Mouse (Mus musculus) right cerebral cortex, postnatal 4 days (tissue): ENCODE results near the gene Cd8b1.

Experiments used
- DNase-seq: peaks from one replicate; pipeline ENCODE4 v3.0.0-alpha.2; 2022

Gene Cd8b1

GRCm38 (mm10) chr6:71352201-71352600, 29.6 kb downstream of the Cd8b1 start:
- no peak for DNase-seq

DNA sequence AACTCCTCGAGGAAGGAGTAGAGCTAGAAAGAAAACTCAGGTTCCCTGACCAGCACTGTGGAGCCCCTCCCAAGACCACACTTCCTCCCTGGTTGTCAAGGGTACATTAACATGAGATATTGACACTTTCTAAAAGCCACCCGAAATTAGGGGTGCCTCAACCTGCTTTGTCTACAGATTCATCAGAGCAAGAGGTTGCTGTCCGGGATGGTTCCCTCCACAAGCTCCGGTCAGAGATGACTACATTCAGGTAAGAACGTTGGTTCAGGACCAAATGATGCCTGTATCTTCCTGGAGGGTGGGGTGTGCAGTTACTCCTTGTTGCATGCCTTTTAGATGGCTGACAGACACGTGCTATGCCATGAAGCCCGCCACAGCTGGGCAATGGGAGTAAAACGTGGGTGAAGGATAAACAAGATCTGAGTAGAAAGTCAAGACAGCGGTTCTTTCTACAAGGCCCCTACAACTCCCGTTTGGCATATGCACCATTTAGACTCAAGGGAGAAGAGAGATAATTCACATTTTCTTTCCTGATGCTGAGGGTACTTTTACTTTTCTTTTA, 30.4 kb downstream of the Cd8b1 start:
- DNase-seq: no peak

GRCm38 (mm10) chr6:71353722-71354121, 31.1 kb downstream of the Cd8b1 start:
- DNase-seq: no peak

DNA sequence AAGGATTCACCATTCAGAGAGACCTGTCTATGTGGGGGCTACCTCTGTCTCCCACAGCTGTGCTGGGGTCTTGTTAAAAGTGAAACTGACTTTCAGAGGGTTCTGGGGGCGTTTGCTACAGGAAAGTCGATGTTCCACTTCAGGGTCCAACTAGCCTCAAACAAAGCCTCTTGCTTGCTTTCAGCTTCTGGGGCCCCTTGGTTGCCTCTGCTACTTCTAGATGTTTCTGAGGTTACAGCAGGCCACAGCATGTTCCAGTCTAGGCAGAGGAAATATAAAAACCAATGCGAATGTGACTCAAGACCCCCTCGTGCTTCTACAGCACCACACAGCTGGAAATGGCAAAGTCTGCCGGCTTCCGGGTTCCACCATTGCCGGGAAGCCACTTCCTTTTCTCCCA, 34.9 kb downstream of the Cd8b1 start:
- DNase-seq: no peak

DNA sequence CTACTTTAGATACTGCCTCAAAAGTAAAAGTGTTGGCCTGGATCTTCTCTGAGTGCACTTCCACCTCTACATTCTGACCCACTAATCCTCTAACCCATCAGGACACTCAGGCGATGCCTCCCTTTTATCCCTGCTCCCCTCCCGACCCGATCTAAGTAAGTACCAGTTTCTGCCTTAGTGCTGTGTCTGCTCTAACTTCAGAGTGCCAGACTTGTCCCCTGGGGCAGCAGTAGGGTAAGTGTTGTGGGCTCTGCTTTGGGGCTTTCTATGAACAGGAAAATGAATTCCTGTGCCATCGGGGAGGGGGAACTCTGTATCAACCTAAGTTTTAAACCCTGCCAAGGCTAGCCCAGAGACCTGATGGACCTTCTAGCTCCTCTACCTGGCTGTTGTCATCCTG, 37.6 kb downstream of the Cd8b1 start:
- no peak for DNase-seq

DNA sequence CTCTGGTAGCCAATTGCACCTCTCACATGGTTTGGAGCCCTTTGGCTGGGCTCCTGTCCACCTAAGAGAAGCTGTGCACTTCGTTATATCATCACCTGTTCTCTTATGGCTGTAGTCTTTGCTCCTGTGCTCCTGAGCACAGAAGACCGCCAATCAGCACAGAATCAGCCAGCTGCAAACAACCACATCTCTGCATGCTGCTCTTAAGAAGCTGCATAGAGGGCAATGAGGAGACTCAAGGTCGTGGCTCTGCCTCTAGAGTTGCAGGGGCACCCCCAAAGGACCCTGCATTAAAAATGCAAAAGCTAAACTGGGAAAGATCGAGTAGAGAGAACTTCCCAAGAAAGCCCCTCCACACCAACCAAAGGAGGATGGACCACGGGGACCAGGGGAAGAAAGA, 38.2 kb downstream of the Cd8b1 start:
- no peak for DNase-seq

DNA sequence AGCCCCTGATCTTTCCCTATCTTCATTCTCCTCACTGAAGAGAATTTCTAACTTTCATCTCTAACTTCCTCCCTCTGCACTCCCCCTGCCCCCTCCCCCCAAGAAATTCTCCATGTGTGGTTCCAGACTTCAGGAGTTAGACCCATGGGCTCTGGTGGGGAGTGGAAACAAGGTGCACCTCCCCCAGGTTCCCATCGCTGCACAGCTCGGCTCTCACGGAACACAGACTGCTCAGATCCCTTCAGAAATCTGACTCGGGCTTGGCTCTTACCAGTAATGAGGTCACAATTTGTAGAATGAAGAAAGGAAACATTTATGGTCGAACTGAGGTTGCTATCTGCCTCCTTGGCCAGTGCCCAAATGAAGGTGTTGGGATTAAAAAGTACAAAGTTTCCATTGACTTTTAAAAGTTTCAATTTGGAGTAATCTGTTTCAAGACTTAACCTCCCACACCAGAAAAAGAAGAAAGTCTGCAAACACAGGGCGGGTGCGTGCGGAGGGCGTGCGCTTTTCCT, 38.6 kb downstream of the Cd8b1 start:
- no peak for DNase-seq

GRCm38 (mm10) chr6:71363995-71364394, 41.4 kb downstream of the Cd8b1 start:
- DNase-seq: no peak

DNA sequence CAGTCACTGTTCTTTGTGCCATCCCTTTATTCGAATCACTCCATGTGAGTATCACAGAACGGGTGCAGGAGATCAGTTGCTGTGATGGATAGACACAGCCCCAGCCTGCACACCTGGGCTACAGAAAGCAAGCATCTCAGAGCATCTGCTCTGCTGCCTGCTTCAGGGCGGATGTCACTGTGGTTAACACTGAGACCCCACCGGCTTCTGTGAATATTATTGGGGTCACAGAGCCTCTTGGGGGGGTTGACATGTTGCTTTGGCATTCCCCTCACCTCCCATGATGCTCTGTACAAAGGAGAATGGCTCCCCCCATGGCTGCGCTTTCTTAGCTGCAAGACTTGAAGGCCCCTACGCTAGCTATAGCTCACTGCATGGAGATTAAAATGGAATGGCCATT, 46.8 kb downstream of the Cd8b1 start:
- no peak for DNase-seq

GRCm38 (mm10) chr6:71371085-71371605, 48.6 kb downstream of the Cd8b1 start:
- no peak for DNase-seq

GRCm38 (mm10) chr6:71372041-71372720, 49.6 kb downstream of the Cd8b1 start:
- DNase-seq: no peak

DNA sequence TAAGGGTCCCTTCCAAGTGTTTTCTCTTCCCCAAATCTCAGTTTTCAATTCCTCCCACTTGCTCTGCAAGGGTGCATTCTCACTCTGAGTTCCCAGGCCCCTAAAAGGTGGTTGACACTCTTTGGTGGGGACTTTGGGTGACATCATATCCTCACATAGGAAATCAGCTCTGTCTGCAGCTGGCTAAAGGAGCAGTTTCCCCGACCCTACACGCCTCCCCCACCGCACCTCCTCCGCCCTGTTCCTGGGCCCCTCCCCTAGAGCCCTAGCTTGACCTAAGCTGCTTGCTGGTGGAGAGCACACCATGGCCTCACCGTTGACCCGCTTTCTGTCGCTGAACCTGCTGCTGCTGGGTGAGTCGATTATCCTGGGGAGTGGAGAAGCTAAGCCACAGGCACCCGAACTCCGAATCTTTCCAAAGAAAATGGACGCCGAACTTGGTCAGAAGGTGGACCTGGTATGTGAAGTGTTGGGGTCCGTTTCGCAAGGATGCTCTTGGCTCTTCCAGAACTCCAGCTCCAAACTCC, 50.7 kb downstream of the Cd8b1 start, which contains the start of gene Cd8a:
Gene Cd8a, plus strand, starts transcription at position 179 of the 527 bp plus-strand sequence.
- DNase-seq: no peak

DNA sequence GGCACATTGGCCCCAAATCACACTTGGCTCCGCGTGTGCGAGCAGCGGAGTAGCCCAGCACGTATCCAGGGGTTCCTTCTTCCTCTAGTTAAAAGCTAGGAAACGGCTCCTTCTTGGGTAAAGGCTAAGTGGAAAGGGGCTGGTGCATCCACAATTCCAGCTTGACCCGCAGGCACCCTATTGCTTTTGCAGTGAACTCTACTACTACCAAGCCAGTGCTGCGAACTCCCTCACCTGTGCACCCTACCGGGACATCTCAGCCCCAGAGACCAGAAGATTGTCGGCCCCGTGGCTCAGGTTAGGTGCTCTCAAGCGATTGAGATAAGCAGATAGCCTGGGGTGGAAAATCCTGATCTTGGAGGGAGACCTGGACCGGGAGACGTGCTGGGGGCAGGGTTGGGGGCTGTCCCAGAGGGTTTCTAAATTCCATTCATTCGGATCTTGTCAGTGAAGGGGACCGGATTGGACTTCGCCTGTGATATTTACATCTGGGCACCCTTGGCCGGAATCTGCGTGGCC, 51.8 kb downstream of the Cd8b1 start:
- no peak for DNase-seq

- no peak for DNase-seq
Measured at GRCm38 (mm10) chr6:71374921-71375320, 52.3 kb downstream of the Cd8b1 start.

DNA sequence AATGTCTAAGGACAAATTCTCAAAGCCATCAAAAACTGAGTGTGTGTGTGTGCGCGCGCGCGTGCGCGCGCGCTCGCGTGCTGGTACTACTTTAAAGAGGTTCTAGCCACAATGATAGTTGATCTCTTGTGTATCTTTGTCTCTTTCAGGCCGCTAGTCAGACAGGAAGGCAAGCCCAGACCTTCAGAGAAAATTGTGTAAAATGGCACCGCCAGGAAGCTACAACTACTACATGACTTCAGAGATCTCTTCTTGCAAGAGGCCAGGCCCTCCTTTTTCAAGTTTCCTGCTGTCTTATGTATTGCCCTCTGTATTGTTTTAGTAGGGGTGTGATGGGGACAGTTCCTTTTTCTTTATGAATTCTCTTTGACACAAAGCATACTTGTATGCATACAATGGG, 54.1 kb downstream of the Cd8b1 start:
- no peak for DNase-seq

- no peak for DNase-seq
Measured at GRCm38 (mm10) chr6:71381654-71382053, 59.1 kb downstream of the Cd8b1 start.
